Mouse (Mus musculus) CH12.LX (cell line): ENCODE results near the gene Grhl1. TPM values are rescaled to one million over a fixed set of nuclear protein-coding genes. Genes with fewer than 3 reads are reported as not detected.
A peak's percentile ranks its signal among the peaks of the same experiment; 100 is the strongest.

ENCODE experiments used
- DNase-seq: peaks from one replicate; pipeline ENCODE4 v3.0.0-alpha.2; 2013; ENCODE audit errors: extremely low read depth
- H3K27ac ChIP-seq: 2 replicates; pipeline ENCODE4 v1.5.1; 2012; ENCODE audit warnings: low read depth, mild to moderate bottlenecking, control low read depth, moderate library complexity; ENCODE audit not compliant: insufficient read depth
- H3K27me3 ChIP-seq: replicated peaks from 2 replicates; pipeline ENCODE3; 2012; ENCODE audit warnings: inconsistent platforms
- H3K36me3 ChIP-seq, 2 experiments: replicated peaks in 1 of 2; 2 replicates each; pipeline versions ENCODE3 to v1.6.1; 2012; ENCODE audit warnings: inconsistent platforms in 1 of 2, low read length in 1 of 2, mild to moderate bottlenecking in 1 of 2, mixed read lengths in 1 of 2, moderate library complexity in 1 of 2; ENCODE audit not compliant: control insufficient read depth in 1 of 2, insufficient read depth in 1 of 2
- H3K4me1 ChIP-seq, 2 experiments: 2 replicates each; pipeline ENCODE4 v1.6.1; 2012; ENCODE audit warnings: inconsistent platforms in 1 of 2, moderate library complexity in 1 of 2; ENCODE audit not compliant: insufficient read depth in 2 of 2, control insufficient read depth in 1 of 2
- H3K4me2 ChIP-seq: 2 replicates; pipeline ENCODE4 v1.6.1; 2012; ENCODE audit warnings: low read depth, mild to moderate bottlenecking, control low read depth; ENCODE audit not compliant: poor library complexity, insufficient read depth, severe bottlenecking
- H3K4me3 ChIP-seq, 3 experiments: fragments of 150-350 bp in 1 of 3; sonication (generic) in 1 of 3; replicated peaks in 1 of 3; 2 replicates each; pipeline versions ENCODE3 to v1.5.1; 2011 to 2012; ENCODE audit warnings: low read depth in 2 of 3, low read length in 2 of 3, mild to moderate bottlenecking in 2 of 3, moderate library complexity in 2 of 3, control low read depth in 1 of 3, improper control_type of control experiment in 1 of 3, inconsistent platforms in 1 of 3, mixed read lengths in 1 of 3; ENCODE audit not compliant: poor library complexity in 1 of 3
- H3K79me2 ChIP-seq: replicated peaks from 2 replicates; pipeline ENCODE4 v1.6.1; 2012; ENCODE audit warnings: mild to moderate bottlenecking, moderate library complexity; ENCODE audit not compliant: control insufficient read depth, poor library complexity, insufficient read depth, severe bottlenecking; ENCODE audit errors: extremely low read depth
- H3K9ac ChIP-seq: 2 replicates; pipeline ENCODE4 v1.6.1; 2012; ENCODE audit warnings: low read depth, mild to moderate bottlenecking, control low read depth, moderate library complexity; ENCODE audit not compliant: insufficient read depth
- H3K9me3 ChIP-seq: replicated peaks from 2 replicates; pipeline ENCODE3; 2012; ENCODE audit warnings: low read length, inconsistent platforms, mixed read lengths
- BHLHE40 ChIP-seq: IDR thresholded peaks from 2 replicates; pipeline ENCODE4 v1.6.1; 2011; ENCODE audit warnings: mild to moderate bottlenecking, low read depth, low read length, improper control_type of control experiment
- CHD1 ChIP-seq: IDR thresholded peaks from 2 replicates; pipeline ENCODE4 v1.6.1; 2012; ENCODE audit warnings: low read depth, low read length, improper control_type of control experiment, inconsistent platforms
- CTCF ChIP-seq, 2 experiments: IDR thresholded peaks in 1 of 2; conservative IDR thresholded peaks in 1 of 2; 2 replicates each; pipeline ENCODE4 v1.5.1; 2011 to 2012; ENCODE audit warnings: low read depth in 2 of 2, low read length in 2 of 2, improper control_type of control experiment in 1 of 2, inconsistent platforms in 1 of 2, mild to moderate bottlenecking in 1 of 2, moderate library complexity in 1 of 2
- ELF1 ChIP-seq: IDR thresholded peaks from 2 replicates; pipeline ENCODE4 v1.6.1; 2014; ENCODE audit warnings: low read depth, mild to moderate bottlenecking, inconsistent platforms, low read length, improper control_type of control experiment
- EP300 ChIP-seq: IDR thresholded peaks from 2 replicates; pipeline ENCODE4 v1.6.1; 2011; ENCODE audit warnings: low read length, improper control_type of control experiment
- ETS1 ChIP-seq: conservative IDR thresholded peaks from 2 replicates; pipeline ENCODE4 v1.6.1; 2012; ENCODE audit warnings: low read depth, mild to moderate bottlenecking, inconsistent platforms, low read length, improper control_type of control experiment, moderate library complexity
- HCFC1 ChIP-seq: IDR thresholded peaks from 2 replicates; pipeline ENCODE4 v1.6.1; 2012; ENCODE audit warnings: low read depth, mild to moderate bottlenecking, inconsistent platforms, low read length, improper control_type of control experiment
- IRF4 ChIP-seq: IDR thresholded peaks from 2 replicates; pipeline ENCODE4 v1.6.1; 2014; ENCODE audit warnings: low read depth, mild to moderate bottlenecking, inconsistent platforms, low read length, improper control_type of control experiment
- JUN ChIP-seq: IDR thresholded peaks from 2 replicates; pipeline ENCODE4 v1.6.1; 2011; ENCODE audit warnings: low read depth, mild to moderate bottlenecking, low read length, improper control_type of control experiment, moderate library complexity; ENCODE audit not compliant: insufficient read depth
- JUND ChIP-seq: conservative IDR thresholded peaks from 2 replicates; pipeline ENCODE4 v1.6.1; 2011; ENCODE audit warnings: low read depth, low read length, improper control_type of control experiment
- KAT2A ChIP-seq: IDR thresholded peaks from 2 replicates; pipeline ENCODE4 v1.6.1; 2012; ENCODE audit warnings: low read length, improper control_type of control experiment, inconsistent platforms; ENCODE audit not compliant: insufficient replicate concordance
- MAX ChIP-seq: IDR thresholded peaks from 2 replicates; pipeline ENCODE4 v1.6.1; 2011; ENCODE audit warnings: low read length, improper control_type of control experiment
- MYC ChIP-seq: IDR thresholded peaks from 2 replicates; pipeline ENCODE4 v1.6.1; 2011; ENCODE audit warnings: low read depth, mild to moderate bottlenecking, improper control_type of control experiment, low read length
- NELFE ChIP-seq: IDR thresholded peaks from 2 replicates; pipeline ENCODE4 v1.6.1; 2011; ENCODE audit warnings: low read depth, low read length, improper control_type of control experiment
- NRF1 ChIP-seq: IDR thresholded peaks from 2 replicates; pipeline ENCODE4 v1.6.1; 2014; ENCODE audit warnings: low read depth, mild to moderate bottlenecking, inconsistent platforms, low read length, improper control_type of control experiment, moderate library complexity
- POLR2AphosphoS2 ChIP-seq: IDR thresholded peaks from 2 replicates; pipeline ENCODE4 v1.6.1; 2011; ENCODE audit warnings: low read depth, low read length, improper control_type of control experiment
- RCOR1 ChIP-seq: conservative IDR thresholded peaks from 2 replicates; pipeline ENCODE4 v1.6.1; 2012; ENCODE audit warnings: low read depth, mild to moderate bottlenecking, inconsistent platforms, low read length, improper control_type of control experiment
- SIN3A ChIP-seq: IDR thresholded peaks from 2 replicates; pipeline ENCODE4 v1.6.1; 2012; ENCODE audit warnings: low read length, improper control_type of control experiment, inconsistent platforms
- SMC3 ChIP-seq: IDR thresholded peaks from 2 replicates; pipeline ENCODE4 v1.6.1; 2011; ENCODE audit warnings: low read depth, low read length, improper control_type of control experiment
- TBP ChIP-seq: conservative IDR thresholded peaks from 2 replicates; pipeline ENCODE4 v1.6.1; 2011; ENCODE audit warnings: low read depth, low read length, improper control_type of control experiment
- TCF12 ChIP-seq: IDR thresholded peaks from 2 replicates; pipeline ENCODE4 v1.6.1; 2014; ENCODE audit warnings: low read depth, mild to moderate bottlenecking, inconsistent platforms, low read length, improper control_type of control experiment
- UBTF ChIP-seq: IDR thresholded peaks from 2 replicates; pipeline ENCODE4 v1.6.1; 2012; ENCODE audit warnings: low read depth, mild to moderate bottlenecking, inconsistent platforms, low read length, improper control_type of control experiment, moderate library complexity
- USF1 ChIP-seq: IDR thresholded peaks from 2 replicates; pipeline ENCODE4 v1.6.1; 2014; ENCODE audit warnings: low read depth, mild to moderate bottlenecking, inconsistent platforms, low read length, improper control_type of control experiment
- ZC3H11A ChIP-seq: IDR thresholded peaks from 2 replicates; pipeline ENCODE4 v1.6.1; 2012; ENCODE audit warnings: low read depth, mild to moderate bottlenecking, inconsistent platforms, low read length, improper control_type of control experiment
- ZKSCAN1 ChIP-seq: IDR thresholded peaks from 2 replicates; pipeline ENCODE4 v1.6.1; 2012; ENCODE audit warnings: low read depth, inconsistent platforms, low read length, improper control_type of control experiment, borderline replicate concordance
- dilution Hi-C: fragments of 300-500 bp; cut with MboI; formaldehyde crosslinking; loops from 2 replicates; pipeline ENCODE4 v1.14.3; 2020; ENCODE audit warnings: low sequenced_read_pairs; ENCODE audit not compliant: extremely low pct_unique_long_range_greater_than_20kb, extremely low pct_ligation_motif_present
- in situ Hi-C: fragments of 300-500 bp; cut with MboI; formaldehyde crosslinking; loops from 3 replicates; pipeline ENCODE4 v1.14.3; 2019; ENCODE audit warnings: low sequenced_read_pairs, low pct_ligation_motif_present, low pct_unique_long_range_greater_than_20kb, mixed read lengths
- polyA plus RNA-seq: library from polyadenylated mRNA; unstranded; fragments of >175 nt; gene quantifications from 2 replicates; pipeline ENCODE4 v1.2.1, GENCODE M21; 2012; ENCODE audit warnings: low read depth; ENCODE audit not compliant: insufficient read length
- total RNA-seq, 2 experiments: library from RNA; depleted of rRNA; stranded (reverse); fragments of 300-350 nt in 1 of 2; fragments of >200 nt in 1 of 2; gene quantifications; 2 replicates each; pipeline ENCODE4 v1.2.3; 2012 to 2014

Grhl1 gene
- total and polyA plus RNA-seq, 3 experiments: 0.54 to 1.3 (median 0.66) TPM

- TF ChIP-seq ELF1: peak; percentile 73
- peak; percentile 20; the same call in 1 of the 2 replicates for TF ChIP-seq MAX
- peak; percentile 63 for TF ChIP-seq SIN3A
- no peak for TF ChIP-seq HCFC1
- no peak for TF ChIP-seq SMC3
- no peak for TF ChIP-seq ZC3H11A
- no peak for TF ChIP-seq NELFE
These were observed 82.2 kb downstream of the Grhl1 start (continued) for GRCm38 (mm10) chr12:24654065-24654862.

GRCm38 (mm10) chr12:24656436-24656835 lies 84.4 kb downstream of the Grhl1 start:
- dilution Hi-C loops: no loop called here
- Histone ChIP-seq H3K4me1 (peaks cover 26 to 77% of the 10 kb centered on the region in 2 experiments), H3K36me3 (peaks cover 40 to 75% of the 10 kb centered on the region in 2 experiments)

GRCm38 (mm10) chr12:24658998-24659397 lies 86.9 kb downstream of the Grhl1 start:
- Histone ChIP-seq H3K4me3 (no peak overlapping the region), H3K9ac (no peak overlapping the region), H3K9me3 (no peaks in the 10 kb centered on the region), H3K27ac (no peak overlapping the region), H3K4me2 (no peak overlapping the region), H3K27me3 (no peaks in the 10 kb centered on the region), H3K79me2 (no peaks in the 10 kb centered on the region; the same call in 1 of the 2 replicates), H3K36me3 (peaks cover 48 to 84% of the 10 kb centered on the region in 2 experiments), H3K4me1 (peaks cover 17 to 58% of the 10 kb centered on the region in 2 experiments)
- no peak for DNase-seq
- dilution Hi-C loops (no loop called here), in situ Hi-C loops (no loop called here)
- TF ChIP-seq TBP (no peak), RCOR1 (no peak), POLR2AphosphoS2 (no peak), ZKSCAN1 (no peak), KAT2A (no peak), CHD1 (no peak), USF1 (no peak), ZC3H11A (no peak), JUN (no peak), BHLHE40 (no peak), IRF4 (no peak), JUND (no peak), UBTF (no peak), TCF12 (no peak), NRF1 (no peak), MYC (no peak), EP300 (no peak), ETS1 (no peak), MAX (no peak), SMC3 (no peak)

More at GRCm38 (mm10) chr12:24656436-24656835, 84.4 kb downstream of the Grhl1 start:
- in situ Hi-C loops: no loop called here
- H3K27ac ChIP-seq: no peak overlapping the region
- TF ChIP-seq UBTF: no peak
- TF ChIP-seq SMC3: peak; percentile 12; the same call in 1 of the 2 replicates
- TF ChIP-seq CTCF (conservative IDR thresholded peaks at IDR 0.05 in 1 of 2, IDR thresholded peaks at IDR 0.05 in 1 of 2; ENCODE audit: low read depth in 2 of 2, low read length in 2 of 2): peak in 1 of 2 experiments; percentile 29; a peak in 2 of 4 replicates
- no peaks in the 10 kb centered on the region for H3K27me3 ChIP-seq
- H3K4me3 ChIP-seq: no peak overlapping the region
- DNase-seq: no peak
- no peaks in the 10 kb centered on the region for H3K9me3 ChIP-seq
- H3K9ac ChIP-seq: no peak overlapping the region; the same call in 1 of the 2 replicates
- no peak overlapping the region; the same call in 1 of the 2 replicates for H3K4me2 ChIP-seq
- H3K79me2 ChIP-seq: peaks cover 14% of the 10 kb centered on the region
